Mouse (Mus musculus) stomach, postnatal 0 days (tissue): ENCODE results near the gene Adprhl1.

ENCODE experiments used
- CTCF ChIP-seq: IDR thresholded peaks from 2 replicates; pipeline ENCODE4 v1.5.1; 2016; ENCODE audit warnings: antibody characterized with exemption, low read depth, mild to moderate bottlenecking, moderate library complexity
- EP300 ChIP-seq: optimal IDR thresholded peaks from 2 replicates; pipeline ENCODE3; 2016; ENCODE audit warnings: antibody characterized with exemption

GRCm38 (mm10) chr8:13179482-13179881 is 74.5 kb downstream of the Adprhl1 start:
- TF ChIP-seq CTCF, result no peak
- no peak for TF ChIP-seq EP300
